Mouse (Mus musculus) left cerebral cortex, postnatal 10 days (tissue): ENCODE data around the gene Xpnpep3. TPM values are rescaled to one million over a fixed set of nuclear protein-coding genes. Genes with fewer than 3 reads are reported as not detected.
"Not testable (repeated sequence)": the region's sequence is repeated elsewhere in the genome, so short reads cannot be mapped to it uniquely, and the experiment has no call there.

Experiments used
- DNase-seq, 2 experiments: peaks; one replicate each; pipeline ENCODE4 v3.0.0; 2021 to 2022; ENCODE audit warnings: low spot score in 2 of 2, mixed read lengths in 1 of 2; ENCODE audit errors: extremely low spot score in 1 of 2
- intact Hi-C: fragments of 180-260 bp; cut with DNase I; formaldehyde crosslinking; loops from one replicate; pipeline ENCODE4 v1.15.1; 2025
- total RNA-seq, 2 experiments: library from RNA; stranded (reverse); gene quantifications; 2 replicates each; pipeline ENCODE4 v1.2.3; 2021

Xpnpep3 gene
- total RNA-seq, 2 experiments from 2014 or later: 10.1 to 11.6 TPM

DNA sequence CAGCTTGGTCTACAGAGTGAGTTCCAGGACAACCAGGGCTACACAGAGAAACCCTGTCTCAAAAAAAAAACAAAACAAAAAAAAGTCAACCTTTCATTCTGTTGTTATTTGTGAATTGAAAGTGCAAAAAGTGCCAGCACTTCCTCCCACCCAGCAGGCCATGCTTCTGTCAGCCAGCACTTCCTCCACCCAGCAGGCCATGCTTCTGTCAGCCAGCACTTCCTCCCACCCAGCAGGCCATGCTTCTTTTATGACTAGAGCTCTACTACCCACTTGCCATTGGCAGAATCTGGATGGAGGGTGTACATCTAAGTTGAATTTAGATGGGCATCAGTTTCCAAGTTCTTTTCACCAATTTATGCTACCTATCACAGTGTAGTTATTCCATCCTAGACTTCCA is 6.9 kb upstream of the Xpnpep3 start:
- peak in 1 of 2 experiments; percentile 64 for DNase-seq

DNA sequence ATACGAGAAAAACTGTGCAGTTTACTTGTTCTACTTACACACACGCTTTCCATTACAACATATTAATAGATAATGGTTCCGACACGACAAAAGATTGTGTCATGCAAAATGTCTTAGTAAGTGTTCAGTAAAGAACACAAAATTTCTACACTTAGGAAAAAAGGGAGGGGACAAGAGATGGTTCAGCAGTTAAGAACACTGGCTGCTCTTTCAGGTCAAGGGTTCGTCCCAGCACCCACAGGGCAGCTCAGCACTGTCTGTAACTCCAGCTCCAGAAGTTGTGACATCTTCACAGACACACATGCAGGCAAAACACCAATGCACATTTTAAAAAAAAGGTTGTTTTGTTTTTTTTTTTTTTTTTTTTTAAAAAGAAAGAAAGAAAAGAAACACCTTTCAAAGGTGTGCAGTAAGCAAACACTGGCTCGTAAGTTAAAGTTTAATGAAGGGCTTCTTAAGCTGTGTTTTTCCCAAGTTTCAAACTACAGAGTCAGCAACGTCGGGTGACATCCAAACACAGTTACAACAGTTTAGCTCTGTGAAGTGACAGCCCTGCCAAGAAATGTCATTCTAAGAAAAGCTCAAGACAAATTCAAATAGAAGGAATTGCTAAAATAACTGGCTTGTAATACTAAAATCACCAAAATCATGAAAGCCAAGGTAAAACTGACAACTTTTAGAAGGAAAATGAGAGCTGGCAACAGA is 5.6 kb upstream of the Xpnpep3 start:
- no peak for DNase-seq
- intact Hi-C loops: no loop called here

More for the DNA sequence above, 6.9 kb upstream of the Xpnpep3 start:
- intact Hi-C loops: no loop called here

DNA sequence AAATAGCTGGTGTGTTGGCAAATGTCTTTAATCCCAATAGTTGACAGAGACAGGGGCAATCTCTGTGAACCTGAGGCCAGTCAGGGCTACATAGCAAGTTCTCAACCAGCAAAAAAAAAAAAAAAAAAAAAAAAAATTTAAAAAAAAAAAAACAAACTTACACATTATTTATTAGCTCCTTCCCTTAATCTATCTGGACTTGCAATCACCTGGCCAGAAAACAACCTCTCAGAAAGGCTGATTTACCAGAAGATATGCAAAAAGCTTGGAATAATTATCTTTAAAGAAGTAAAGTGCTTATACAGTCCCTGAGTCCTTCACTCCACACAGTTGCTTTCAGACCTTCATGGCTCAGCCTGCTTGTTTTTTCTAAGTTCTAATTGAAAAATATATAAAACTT is 1.7 kb upstream of the Xpnpep3 start:
- DNase-seq: no peak
- intact Hi-C loops: no loop called here

DNA sequence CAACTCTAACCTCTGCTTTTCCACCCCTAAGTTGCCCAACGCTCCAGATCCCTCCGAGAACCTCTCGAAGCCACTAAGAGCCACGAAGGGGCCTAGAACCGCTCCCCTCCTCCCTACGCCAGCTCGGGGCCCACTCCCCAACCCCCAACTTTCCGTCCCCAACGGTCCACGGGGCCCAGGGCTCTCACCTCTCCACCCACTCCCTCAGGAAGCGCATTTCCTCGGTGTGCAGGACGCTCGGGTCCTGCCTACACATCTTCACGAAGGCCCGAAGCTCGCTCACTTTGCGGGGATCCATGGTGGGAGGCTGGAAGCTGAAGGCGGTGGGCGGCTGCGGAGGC is 671 bp upstream of the Xpnpep3 start:
- intact Hi-C loops: no loop called here
- DNase-seq: no peak

DNA sequence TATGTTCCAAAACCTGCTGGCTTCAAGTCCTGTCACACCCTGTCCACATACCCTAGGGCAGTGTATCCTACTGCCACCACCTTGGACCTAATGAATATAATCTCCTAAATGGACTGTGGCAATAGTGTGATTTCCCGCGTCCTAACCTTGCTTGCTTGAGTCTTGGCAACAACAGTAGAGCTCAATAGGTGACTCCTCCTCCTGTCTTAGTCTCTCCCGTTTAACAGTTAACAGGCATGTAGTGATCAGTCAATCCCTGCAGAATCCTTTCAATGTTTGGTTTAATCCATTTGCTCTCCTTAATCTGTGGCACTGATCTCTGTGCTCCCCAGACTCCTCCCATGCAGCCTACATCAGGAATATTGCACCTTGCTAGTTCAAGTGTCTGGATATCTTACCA is 5.1 kb downstream of the Xpnpep3 start:
- intact Hi-C loops: no loop called here
- no peak for DNase-seq

DNA sequence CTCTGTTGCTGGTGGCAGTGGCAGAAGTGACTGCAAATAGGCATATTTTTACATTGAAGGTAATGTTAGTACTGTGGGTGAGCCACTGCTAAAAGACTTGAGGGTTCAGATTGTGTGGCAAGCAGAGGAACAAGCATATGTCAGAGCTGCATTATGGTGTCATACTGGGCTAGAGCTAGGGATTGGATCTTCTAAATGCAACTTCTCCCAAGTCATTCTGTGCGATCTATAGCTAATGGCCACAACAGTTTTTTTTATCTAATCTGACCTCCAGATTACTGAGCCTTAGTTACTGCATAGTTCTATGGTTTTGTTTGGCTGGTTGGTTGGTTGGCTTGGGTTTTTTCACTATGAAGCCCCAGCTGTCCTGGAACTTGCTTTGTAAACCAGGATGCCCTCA is 8.3 kb downstream of the Xpnpep3 start, which contains the start of gene Dnajb7:
Dnajb7 (minus strand) TSS at position 101 of the 400 bp plus-strand sequence.
- DNase-seq: no peak
- intact Hi-C loops: no loop called here

DNA sequence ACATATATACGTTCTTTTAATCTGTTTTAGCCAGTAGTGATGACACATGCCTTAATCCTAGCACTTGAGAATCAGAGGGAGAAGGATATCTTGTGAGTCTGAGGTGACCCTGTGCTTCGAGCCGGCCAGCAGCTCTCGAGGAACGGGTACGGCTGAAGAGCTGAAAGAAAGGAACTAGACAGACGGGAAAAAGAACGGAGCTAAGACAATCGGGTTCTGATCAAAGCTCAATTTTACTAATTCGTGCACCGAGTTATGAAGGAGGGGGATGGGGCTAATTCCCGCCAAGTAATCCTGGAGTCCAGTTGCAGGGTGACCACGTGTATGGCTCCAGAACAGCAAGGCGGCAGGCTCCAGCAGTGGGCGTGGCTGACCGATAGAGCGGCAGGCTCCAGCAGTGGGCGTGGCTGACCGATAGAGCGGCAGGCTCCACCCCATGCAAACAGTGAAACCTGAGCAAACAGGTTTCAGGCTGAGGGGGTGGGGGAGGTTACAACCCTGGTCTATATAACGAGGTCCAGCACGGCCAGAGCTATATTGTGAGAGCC is 16.9 kb downstream of the Xpnpep3 start:
- peak in 1 of 2 experiments; percentile 74 for DNase-seq
- intact Hi-C loops: not testable (repeated sequence)

DNA sequence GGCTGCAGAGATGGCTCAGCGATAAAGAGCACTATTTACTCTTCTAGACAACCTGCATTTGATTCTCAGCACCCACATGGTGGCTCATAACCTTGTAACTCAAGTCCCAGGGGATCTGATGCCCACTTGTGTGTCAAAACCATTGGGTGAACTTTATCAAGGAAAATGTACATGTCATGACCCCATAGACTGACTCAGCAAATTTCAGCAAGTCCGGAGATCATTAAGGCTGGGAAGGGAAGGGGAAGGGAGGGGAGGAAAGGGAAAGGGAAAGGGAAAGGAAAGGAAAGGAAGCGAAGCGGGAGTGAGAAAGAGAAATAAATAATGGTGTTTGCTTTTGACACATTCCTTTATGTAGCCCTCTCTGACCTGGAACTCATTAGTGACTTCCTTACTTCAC is 18.1 kb downstream of the Xpnpep3 start:
- intact Hi-C loops: no loop called here

DNA sequence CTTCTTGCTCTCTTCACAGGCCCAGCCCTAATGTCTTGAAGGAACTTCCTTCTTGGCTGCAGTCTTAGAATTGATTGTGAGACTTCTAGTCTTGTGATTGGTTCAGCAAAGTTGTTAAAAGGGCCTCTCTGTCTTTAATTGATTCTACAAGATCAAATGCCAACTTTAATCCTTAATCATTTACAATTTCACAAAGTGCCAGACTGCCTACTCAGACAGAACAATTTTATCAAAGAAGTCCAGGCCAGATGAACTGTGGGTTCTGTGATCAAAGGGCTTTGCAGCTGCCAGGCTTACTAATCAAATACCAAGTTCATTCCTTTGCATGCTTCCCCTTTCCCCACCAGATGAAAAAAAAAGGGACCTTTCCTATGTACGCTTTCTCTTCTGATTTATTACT is 21.5 kb downstream of the Xpnpep3 start:
- intact Hi-C loops: no loop called here
- DNase-seq: no peak

More for the DNA sequence above, 18.1 kb downstream of the Xpnpep3 start:
- no peak for DNase-seq

DNA sequence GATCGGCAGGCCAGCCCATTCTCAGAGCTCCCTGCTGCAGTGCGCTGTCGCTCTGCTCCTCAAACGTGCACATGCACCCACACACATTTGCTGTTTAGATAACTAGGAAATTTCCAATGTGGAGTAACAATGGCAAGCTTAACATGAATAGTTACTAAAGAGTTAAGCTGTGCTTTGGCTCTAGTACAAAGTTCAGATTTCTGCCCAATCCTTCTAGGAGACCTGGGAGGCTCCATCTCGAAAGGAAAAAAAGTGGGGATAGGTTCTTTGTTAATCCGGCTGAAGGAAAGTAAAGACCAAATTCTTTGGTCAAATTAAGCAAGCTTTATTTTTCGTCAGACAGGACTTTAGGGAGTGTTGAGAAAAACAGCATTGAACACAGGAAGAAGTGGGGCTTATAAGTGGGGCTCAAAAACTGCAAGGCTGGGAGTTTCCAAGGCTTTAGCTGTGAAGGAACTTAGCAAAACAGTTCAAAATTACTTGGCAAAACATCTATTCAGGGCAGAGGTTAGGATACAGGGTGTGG is 22.3 kb downstream of the Xpnpep3 start:
- intact Hi-C loops: no loop called here
- DNase-seq: no peak

DNA sequence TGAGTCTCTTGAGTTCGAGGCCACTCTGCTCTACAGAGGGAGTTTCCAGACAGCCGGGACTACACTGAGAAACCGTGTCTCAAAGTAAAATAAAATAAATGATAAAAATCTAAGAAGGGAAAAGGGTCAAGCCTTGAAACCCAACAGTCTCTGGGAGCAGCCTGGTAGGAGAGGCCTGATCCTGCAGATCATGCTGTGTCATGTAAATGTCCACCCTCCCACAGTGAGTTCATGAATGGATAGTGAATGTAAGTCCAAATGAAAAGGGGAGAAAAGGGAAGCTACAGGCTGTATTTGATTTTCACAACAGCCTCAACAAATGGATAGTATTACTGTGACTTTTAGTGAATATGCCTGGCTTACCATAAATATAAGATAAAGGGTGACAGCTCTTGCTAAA is 25.4 kb downstream of the Xpnpep3 start:
- intact Hi-C loops: no loop called here
- DNase-seq: no peak

DNA sequence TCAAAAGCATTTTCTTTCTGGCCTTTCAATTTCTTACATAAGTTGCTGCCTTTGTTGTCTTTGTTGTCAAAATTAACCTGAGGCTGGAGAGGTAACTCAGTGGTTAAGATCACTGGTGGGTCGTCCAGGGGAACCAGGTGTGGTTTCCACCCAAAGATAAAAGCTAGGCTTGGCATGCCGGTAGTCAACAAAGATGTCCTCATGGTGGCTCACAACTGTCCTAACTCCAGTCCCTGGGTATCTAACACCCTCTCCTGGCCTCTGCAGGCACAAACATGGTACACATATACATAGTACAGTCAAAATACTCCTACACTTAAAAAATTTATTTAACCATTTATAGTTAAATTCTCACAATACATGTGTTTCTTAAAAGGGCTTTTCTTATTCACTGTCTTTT is 28.0 kb downstream of the Xpnpep3 start:
- DNase-seq: no peak
- intact Hi-C loops: no loop called here

DNA sequence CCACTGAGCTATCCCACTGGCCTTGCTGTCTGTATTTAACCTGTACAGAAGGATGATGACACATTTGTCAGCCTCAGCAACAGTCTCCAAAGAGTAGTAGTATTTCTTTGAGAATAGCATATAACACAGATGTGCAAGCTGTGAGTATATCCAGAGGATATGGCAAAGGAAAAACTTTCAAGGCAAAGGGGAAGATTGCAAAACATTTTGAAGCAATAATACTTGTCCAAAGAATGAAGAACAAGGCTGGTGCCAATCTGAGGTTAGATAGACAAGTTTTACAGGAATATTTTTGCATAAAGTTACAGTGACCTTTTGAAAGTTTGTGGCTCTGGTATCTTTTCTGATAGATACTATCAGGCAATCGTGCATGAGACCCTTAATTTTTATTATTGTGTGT is 31.3 kb downstream of the Xpnpep3 start:
- DNase-seq: no peak
- intact Hi-C loops: no loop called here

DNA sequence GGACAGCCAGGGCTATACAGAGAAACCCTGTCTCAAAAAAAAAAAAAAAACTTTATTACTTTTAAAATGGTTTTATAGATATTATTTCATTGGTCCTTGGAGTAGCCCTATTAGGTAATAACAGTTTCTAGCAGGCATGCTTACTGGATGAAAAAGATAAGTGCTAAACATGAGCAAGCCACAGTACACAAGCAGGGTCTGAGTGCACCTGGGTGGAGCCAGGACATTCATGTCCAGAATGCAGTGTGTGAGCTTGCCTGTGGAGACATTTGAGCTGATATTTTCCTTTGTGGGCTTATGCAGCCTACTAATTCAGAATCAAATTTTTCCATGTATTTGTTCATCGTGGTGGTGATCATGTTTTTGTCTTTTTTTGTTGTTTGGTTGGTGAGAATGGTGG is 38.4 kb downstream of the Xpnpep3 start:
- intact Hi-C loops: no loop called here
- DNase-seq: no peak

DNA sequence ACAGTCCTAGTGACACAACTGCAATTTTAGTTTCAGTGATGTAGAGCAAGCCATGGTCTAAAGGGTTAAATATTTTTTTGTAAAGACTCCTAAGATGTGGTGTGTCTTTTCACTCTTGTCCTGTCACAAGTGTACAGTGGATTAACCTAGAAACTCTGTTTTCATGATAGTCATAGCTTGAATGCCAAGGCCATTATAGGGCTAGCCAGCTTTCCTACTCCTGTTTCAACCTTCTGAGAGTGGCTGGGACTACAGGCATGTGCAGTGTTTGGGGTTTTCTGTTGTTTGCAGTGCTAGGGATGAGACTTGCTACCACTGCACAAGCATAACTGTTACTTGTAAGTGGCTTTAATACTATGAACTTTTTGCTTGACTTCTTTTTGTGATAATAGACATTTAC is 39.3 kb downstream of the Xpnpep3 start:
- intact Hi-C loops: no loop called here
- DNase-seq: no peak

DNA sequence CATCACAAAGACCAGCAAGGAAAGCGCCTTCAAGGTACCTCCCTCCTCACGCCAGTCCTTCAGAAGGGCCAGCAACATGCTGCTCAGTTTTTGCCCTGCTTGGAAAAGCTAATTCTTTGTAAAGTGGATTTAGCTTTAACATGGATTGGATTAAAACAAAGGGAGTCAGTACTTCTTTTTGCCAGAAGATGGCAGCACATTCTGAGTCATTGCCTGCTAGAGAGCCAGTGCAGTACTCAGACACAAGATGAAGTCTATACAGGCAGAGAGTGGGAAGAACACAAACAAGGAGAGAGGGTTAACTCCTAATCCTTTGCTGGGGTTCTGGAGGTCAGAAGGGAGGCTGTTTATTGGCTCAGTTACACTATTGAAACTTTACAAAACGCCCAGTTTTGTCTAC is 48.5 kb downstream of the Xpnpep3 start:
- intact Hi-C loops: no loop called here
- DNase-seq: peak; percentile 36 to 74

DNA sequence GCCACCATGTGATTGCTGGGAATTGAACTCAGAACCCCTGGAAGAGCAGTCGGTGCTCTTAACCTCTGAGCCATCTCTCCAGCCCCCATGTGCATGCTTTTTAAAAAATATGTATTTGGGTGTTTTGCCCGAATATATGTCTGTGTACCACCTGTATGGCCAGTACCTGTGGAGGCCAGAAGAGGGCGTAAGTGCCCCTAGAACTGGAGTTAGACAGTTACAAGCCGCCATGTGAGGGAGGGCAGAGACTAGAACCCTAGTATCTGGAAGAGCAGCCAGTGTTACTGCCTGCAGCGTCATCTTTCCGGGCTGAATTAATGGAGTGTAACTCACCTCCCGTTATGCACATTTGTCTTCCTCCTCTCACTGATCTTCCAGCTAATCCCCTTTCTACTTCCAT is 61.6 kb downstream of the Xpnpep3 start:
- intact Hi-C loops: no loop called here
- no peak for DNase-seq

DNA sequence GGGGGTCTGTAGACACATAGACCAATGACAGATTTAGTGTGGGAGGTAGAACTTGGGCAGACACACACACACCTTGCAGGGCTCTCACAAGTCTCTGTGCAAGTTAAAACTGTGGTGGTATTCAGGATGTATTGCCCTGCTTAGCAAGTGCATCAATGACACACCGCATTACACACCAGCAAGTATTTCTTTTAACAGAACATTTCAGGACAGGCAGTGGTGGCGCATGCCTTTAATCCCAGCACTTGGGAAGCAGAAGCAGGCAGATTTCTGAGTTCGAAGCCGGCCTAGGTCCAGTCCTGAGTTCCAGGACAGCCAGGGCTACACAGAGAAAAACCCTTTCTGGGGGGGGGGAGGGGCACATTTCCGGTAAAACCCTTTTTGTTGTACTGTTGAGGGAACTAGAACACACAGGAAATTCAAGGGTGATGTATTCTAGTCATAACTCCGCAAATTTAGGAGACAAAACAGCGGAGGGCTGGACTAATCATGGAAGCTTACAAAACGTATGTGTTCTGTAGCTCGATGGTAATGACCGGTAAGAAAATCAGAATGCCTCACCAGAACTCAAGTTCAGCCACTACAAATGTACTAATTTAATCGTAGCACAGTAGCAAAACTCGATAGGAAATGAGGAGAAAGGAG is 65.2 kb downstream of the Xpnpep3 start:
- no peak for DNase-seq
- intact Hi-C loops: no loop called here

DNA sequence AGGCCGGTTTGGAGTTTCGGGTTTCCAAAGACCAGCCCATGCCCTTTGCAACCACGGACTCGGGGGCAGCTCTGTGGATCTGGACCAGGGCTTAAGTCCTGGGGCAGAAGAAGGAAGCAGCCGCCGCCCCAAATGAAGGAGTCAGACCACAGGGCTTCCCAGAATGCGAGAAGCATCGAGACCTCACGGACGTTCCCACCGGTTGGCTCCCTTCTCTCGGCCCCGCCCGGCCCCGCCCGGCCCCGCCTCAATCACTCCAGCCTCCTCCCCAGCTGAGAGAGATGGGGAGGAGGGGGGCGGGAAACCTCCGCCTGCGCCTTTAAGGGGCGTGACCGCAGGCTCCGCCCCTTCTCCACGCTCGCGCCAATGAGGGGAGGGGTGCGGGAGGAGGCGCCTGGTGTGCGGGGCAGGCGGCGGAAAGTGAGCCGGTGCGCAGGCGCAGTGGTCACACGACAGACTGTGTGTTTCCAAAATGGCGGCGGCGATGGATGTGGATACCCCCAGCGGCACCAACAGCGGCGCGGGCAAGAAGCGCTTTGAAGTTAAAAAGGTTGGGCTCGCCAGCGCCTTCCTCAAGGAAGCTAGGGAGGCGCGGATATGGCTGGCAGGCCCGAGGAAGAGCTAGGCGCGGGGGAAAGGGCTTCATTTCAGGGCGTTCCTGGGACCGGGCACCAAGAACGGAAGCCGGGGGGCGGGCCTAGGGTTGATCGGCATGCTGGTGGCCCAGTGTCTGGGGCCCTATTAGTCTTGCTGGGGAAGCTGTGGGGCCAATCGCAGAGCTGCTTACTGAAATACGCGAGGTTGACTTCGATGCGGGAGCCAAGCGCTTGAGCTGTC is 66.2 kb downstream of the Xpnpep3 start, which contains the start of gene Rbx1:
Rbx1 (plus strand) TSS at position 396 of the 837 bp plus-strand sequence.
- peak; percentile 97 to 100 for DNase-seq
- intact Hi-C loops: no loop called here
